9 mouse cellular contexts compared by ENCODE assay signal in the genomic region with DNA sequence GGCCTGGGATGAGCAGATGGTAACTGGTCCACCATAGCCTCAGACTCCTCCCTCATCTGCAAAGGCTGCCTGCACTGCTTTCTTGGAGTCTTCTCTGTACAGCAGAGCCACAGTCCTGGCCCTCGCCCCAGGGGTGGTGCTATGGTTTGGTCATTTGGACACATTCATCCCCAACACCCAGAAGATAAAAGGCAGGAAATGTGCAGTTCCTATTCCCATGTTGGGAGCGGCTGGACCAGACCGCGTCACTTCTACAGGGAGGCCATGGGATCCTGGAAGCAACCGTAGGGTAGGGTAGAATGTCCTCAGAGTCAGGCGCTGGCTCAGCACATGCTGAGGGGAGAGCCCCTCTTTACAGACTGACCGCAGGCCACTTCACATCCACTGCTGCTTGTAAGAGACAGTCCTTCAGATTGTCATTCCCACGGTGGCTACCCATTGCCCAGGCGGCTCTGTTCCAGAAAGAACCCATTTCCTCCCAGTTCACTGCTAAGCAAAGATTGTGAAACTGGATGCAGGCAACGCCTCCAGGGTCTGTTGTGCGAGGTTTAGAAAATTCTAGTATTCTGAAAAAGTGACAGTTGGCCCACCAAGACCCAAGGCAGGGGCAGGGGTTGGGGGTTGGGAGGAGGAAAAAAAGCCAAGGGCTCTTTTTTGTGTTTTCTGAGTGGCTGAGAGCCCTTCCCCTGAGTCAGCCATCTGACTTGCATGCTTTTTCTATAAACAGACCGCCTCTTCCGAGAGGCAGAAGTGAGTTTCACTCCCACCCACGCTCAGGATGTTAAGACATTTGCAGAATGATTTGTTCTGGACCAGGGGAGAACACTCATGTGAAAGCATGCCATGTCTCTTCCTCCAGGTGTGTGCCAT. TPM values are rescaled to one million over a fixed set of nuclear protein-coding genes. Genes with fewer than 3 reads are reported as not detected.
A peak's percentile ranks its signal among the peaks of the same experiment; 100 is the strongest.
DNase-seq lines count a peak whose midpoint lies in the region; ATAC-seq and TF ChIP-seq lines count a peak whose summit lies in the region.
"Had no signal": no experiment of that assay in that cellular context is flagged by ENCODE, and none has a peak within 500 bp of the region (broad histone marks: within the 10 kb centered on the region; RNA-seq: fewer than 3 reads in every experiment).

No protein-coding gene starts in this region.

- H3K9ac ChIP-seq in embryonic facial prominence, embryonic 15.5 days = no peak overlapping the region
- H3K9ac ChIP-seq in heart, postnatal 0 days (replicated peaks; ENCODE audit: low read depth, low read length) = no peak overlapping the region
- H3K9ac ChIP-seq: liver, embryonic 14.5 days had no signal

- TF ChIP-seq CTCF in heart, postnatal 0 days (IDR thresholded peaks at IDR 0.05; ENCODE audit: low read depth) = no peak

- no peaks in the 10 kb centered on the region for H3K36me3 ChIP-seq in embryonic facial prominence, embryonic 15.5 days
- no peaks in the 10 kb centered on the region for H3K36me3 ChIP-seq in heart, postnatal 0 days (replicated peaks; ENCODE audit: control insufficient read depth, insufficient read depth, low read length)

- H3K4me2 ChIP-seq in embryonic facial prominence, embryonic 15.5 days (replicated peaks) = no peak overlapping the region
- H3K4me2 ChIP-seq in heart, postnatal 0 days (ENCODE audit: low read depth, low read length) = peak overlapping the region; percentile 28

- H3K9me3 ChIP-seq in embryonic facial prominence, embryonic 15.5 days (replicated peaks) = no peaks in the 10 kb centered on the region
- H3K9me3 ChIP-seq in heart, postnatal 0 days (replicated peaks; ENCODE audit: control insufficient read depth, low read length) = no peaks in the 10 kb centered on the region

- no peak for TF ChIP-seq EP300 in heart, postnatal 0 days (IDR thresholded peaks at IDR 0.05; ENCODE audit: low read depth)

- WGBS in embryonic facial prominence, embryonic 15.5 days = 62% methylated on average over 14 of the region's 14 CpGs
- 57% methylated on average over 14 of the region's 14 CpGs for WGBS in heart, postnatal 0 days

- no peak overlapping the region; the same call in 1 of the 2 replicates for H3K27ac ChIP-seq in embryonic facial prominence, embryonic 15.5 days (replicated peaks)
- peak overlapping the region; percentile 65 for H3K27ac ChIP-seq in heart, postnatal 0 days (ENCODE audit: low read depth)
- H3K27ac ChIP-seq: liver, embryonic 14.5 days had no signal

- peak; percentile 66 for DNase-seq in ZHBTc4 (ENCODE audit: low read depth, low spot score)
- DNase-seq in heart, postnatal 0 days (ENCODE audit: low spot score) = peak; percentile 51
- DNase-seq in layer of hippocampus, adult 9-11 months = peak; percentile 89
- peak; percentile 73 for DNase-seq in right cerebral cortex, postnatal 25 days
- DNase-seq in thymus, postnatal 36 days = no peak
- DNase-seq in cerebellum, adult 8-10 months = no peak
- DNase-seq in natural killer cell, adult 2 months (ENCODE audit: low spot score in 2 of 2) = no peak

- ATAC-seq in embryonic facial prominence, embryonic 15.5 days (ENCODE audit: insufficient number of reproducible peaks, low FRiP score, low TSS enrichment, low read depth) = 0 out of 2 replicates have a peak, but pooled peaks have one; percentile 24
- peak; percentile 68 for ATAC-seq in heart, postnatal 0 days (ENCODE audit: insufficient read depth, low read depth)

- H3K27me3 ChIP-seq in embryonic facial prominence, embryonic 15.5 days = no peaks in the 10 kb centered on the region; the same call in 1 of the 2 replicates
- H3K27me3 ChIP-seq in heart, postnatal 0 days (ENCODE audit: control insufficient read depth, insufficient read depth, low read length) = no peaks in the 10 kb centered on the region

- H3K4me1 ChIP-seq in embryonic facial prominence, embryonic 15.5 days = peaks cover 50% of the 10 kb centered on the region
- H3K4me1 ChIP-seq in heart, postnatal 0 days (ENCODE audit: control insufficient read depth, insufficient read depth) = peaks cover 13% of the 10 kb centered on the region

- H3K4me3 ChIP-seq in embryonic facial prominence, embryonic 15.5 days (replicated peaks) = no peak overlapping the region
- H3K4me3 ChIP-seq in heart, postnatal 0 days (ENCODE audit: low read depth, low read length) = no peak overlapping the region

RNA-seq across cellular contexts. Expression of a gene that starts 12.3 kb away (rescaled TPM):
- 14.1 and 19.8 TPM in 2 replicates for polyA plus RNA-seq in embryonic facial prominence, embryonic 15.5 days (2015; fragmentation: Nextera tagmentation; extraction: Ambion mirVana)
- total RNA-seq in heart, postnatal 0 days (2014; rRNA removed; ENCODE audit: low replicate concordance) = not detected in 2 replicates
- polyA plus RNA-seq in heart, postnatal 0 days (2015; fragmentation: Nextera tagmentation; extraction: Ambion mirVana) = 0.03 and 0.05 TPM in 2 replicates

Comparison
In these comparisons a context has a peak if more than half of its experiments do, and no peak if none do; other contexts are left out.
1. DNase-seq: peak in ZHBTc4 (single experiment), heart, postnatal 0 days (single experiment), layer of hippocampus, adult 9-11 months (single experiment) and right cerebral cortex, postnatal 25 days (single experiment); none in thymus, postnatal 36 days (0 of 2), cerebellum, adult 8-10 months (single experiment) and natural killer cell, adult 2 months (0 of 2).
2. RNA of a gene that starts 12.3 kb away (polyA plus RNA-seq): 14.1 to 19.8 TPM in embryonic facial prominence, embryonic 15.5 days; 0.03 to 0.05 TPM in heart, postnatal 0 days; every median in the first group is over 10 times any median in the second.